Mouse (Mus musculus) intestine, embryonic 16.5 days (tissue): ENCODE results near the gene Hrh1. TPM values are rescaled to one million over a fixed set of nuclear protein-coding genes. Genes with fewer than 3 reads are reported as not detected.

ENCODE experiments used
- ATAC-seq: fragments of 200-750 bp; cut with Nextera tagmentation; 2 replicates; pipeline ENCODE4 v1.8.0; 2017; ENCODE audit warnings: moderate TSS enrichment, moderate library complexity
- H3K27ac ChIP-seq: fragments of 300-500 bp; sonication (generic); 2 replicates; pipeline ENCODE4 v1.5.1; 2014; ENCODE audit warnings: mild to moderate bottlenecking, low read length
- H3K27me3 ChIP-seq: fragments of 300-500 bp; sonication (generic); replicated peaks from 2 replicates; pipeline ENCODE4 v1.6.1; 2014; ENCODE audit warnings: low read length, control low read depth, mixed read lengths; ENCODE audit not compliant: control insufficient read depth, insufficient read depth
- H3K36me3 ChIP-seq: fragments of 300-500 bp; sonication (generic); 2 replicates; pipeline ENCODE4 v1.6.1; 2014; ENCODE audit warnings: low read length, control low read depth; ENCODE audit not compliant: control insufficient read depth, insufficient read depth
- H3K4me1 ChIP-seq: fragments of 300-500 bp; sonication (generic); 2 replicates; pipeline ENCODE4 v1.6.1; 2014; ENCODE audit warnings: low read length, control low read depth, mixed read lengths; ENCODE audit not compliant: control insufficient read depth, insufficient read depth
- H3K4me2 ChIP-seq: fragments of 300-500 bp; sonication (generic); 2 replicates; pipeline ENCODE4 v1.6.1; 2014; ENCODE audit warnings: low read depth, low read length, control low read depth
- H3K4me3 ChIP-seq: fragments of 300-500 bp; sonication (generic); 2 replicates; pipeline ENCODE4 v1.5.1; 2014; ENCODE audit warnings: mild to moderate bottlenecking, low read length
- H3K9ac ChIP-seq: fragments of 300-500 bp; sonication (generic); 2 replicates; pipeline ENCODE4 v1.6.1; 2014; ENCODE audit warnings: low read depth, low read length
- H3K9me3 ChIP-seq: fragments of 300-500 bp; sonication (generic); 2 replicates; pipeline ENCODE4 v1.6.1; 2016; ENCODE audit warnings: low read length, control low read depth; ENCODE audit not compliant: control insufficient read depth
- WGBS: fragments of 180-500 bp; shearing (Covaris S2); extraction: QIAGEN DNeasy Blood & Tissue Kit; methylation state at CpG from one replicate; pipeline ENCODE4 v1.1.7; 2014; 5-methylcytosine and 5-hydroxymethylcytosine counted together
- polyA plus RNA-seq: library from polyadenylated mRNA; unstranded; fragments of >200 nt; fragmentation: Nextera tagmentation; extraction: Ambion mirVana; gene quantifications from 2 replicates; pipeline ENCODE4 v1.2.1, GENCODE M21; 2015

Gene Hrh1
- polyA plus RNA-seq, 1 experiment from 2014 or later: 1.1 TPM

DNA sequence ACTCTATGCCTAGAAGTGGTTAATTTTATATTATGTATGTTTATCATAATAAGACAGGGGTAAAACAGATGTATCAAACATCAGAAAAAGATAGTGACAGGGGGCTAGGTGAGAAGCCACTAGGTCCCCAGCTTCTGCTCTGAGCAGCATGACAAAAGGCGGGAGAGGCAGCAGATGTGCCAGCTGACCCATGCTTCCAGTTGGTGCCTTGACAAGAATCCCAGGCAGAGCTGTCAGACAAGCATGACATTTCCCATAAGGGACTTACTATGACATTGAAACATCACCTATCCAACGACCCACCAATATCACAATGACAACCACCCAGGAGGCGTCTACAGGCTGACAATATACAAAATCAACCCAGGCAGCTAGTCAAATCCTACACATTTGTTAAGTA, 16.9 kb upstream of the Hrh1 start:
- Histone ChIP-seq H3K27me3 (no peaks in the 10 kb centered on the region), H3K4me1 (no peaks in the 10 kb centered on the region), H3K9me3 (no peaks in the 10 kb centered on the region), H3K9ac (no peak overlapping the region), H3K4me3 (no peak overlapping the region), H3K27ac (no peak overlapping the region), H3K36me3 (no peaks in the 10 kb centered on the region), H3K4me2 (no peak overlapping the region)
- 67% methylated on average over 3 of the region's 3 CpGs for WGBS
- ATAC-seq: no peak

DNA sequence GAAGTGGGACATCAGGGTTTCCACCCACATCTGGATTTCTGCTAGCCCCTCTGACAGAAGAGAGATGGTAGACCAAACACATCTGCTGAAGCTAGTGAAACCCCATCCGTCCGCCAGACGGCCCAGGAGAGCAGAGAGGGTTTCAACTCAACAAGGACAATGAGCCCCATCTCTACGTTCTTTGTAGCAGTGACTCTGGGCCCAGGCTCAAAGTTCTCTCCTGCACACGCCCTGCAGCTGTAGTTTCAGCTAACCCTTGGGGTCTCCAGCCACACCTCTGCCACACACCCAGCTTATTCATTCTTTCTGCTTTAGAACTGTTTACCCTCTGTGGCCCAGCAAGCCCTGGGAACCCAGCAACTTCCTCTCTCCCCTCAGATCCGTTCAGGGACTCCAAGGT, 10.4 kb upstream of the Hrh1 start:
- H3K9me3 ChIP-seq: no peaks in the 10 kb centered on the region
- no peaks in the 10 kb centered on the region for H3K36me3 ChIP-seq
- no peak overlapping the region for H3K4me3 ChIP-seq
- H3K4me2 ChIP-seq: 0 out of 2 replicates have a peak overlapping the region, but pooled peaks have one; percentile 0
- 45% methylated on average over 6 of the region's 6 CpGs for WGBS
- H3K4me1 ChIP-seq: peaks cover 7% of the 10 kb centered on the region; the same call in 1 of the 2 replicates
- H3K9ac ChIP-seq: no peak overlapping the region
- ATAC-seq: peak; percentile 84
- no peaks in the 10 kb centered on the region for H3K27me3 ChIP-seq
- H3K27ac ChIP-seq: peak overlapping the region; percentile 72

DNA sequence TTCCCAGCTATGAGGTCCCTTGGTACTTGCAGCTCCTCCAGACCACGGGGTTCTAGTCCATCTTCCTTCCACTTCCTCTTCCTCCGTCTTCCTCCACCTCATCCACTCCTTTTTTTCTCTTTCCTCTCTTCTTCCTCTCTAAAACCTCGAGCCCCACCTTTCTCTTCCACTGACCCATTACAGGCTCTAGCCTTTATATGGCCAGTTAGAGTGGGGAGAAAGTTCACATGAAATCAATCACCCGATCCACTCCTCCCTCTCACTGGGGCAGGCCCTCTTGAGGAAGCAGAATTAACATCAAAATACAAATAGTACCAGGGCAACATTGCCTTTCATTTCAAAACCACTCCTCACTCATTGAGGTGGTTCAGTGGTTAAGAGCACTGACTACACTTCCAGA, 9.9 kb upstream of the Hrh1 start:
- ATAC-seq: peak; percentile 67
- no peak overlapping the region for H3K9ac ChIP-seq
- H3K27me3 ChIP-seq: no peaks in the 10 kb centered on the region
- H3K4me3 ChIP-seq: no peak overlapping the region
- H3K4me2 ChIP-seq: no peak overlapping the region
- no peaks in the 10 kb centered on the region for H3K9me3 ChIP-seq
- WGBS: 58% methylated on average over 4 of the region's 4 CpGs
- H3K36me3 ChIP-seq: no peaks in the 10 kb centered on the region
- H3K27ac ChIP-seq: peak overlapping the region; percentile 72
- H3K4me1 ChIP-seq: peaks cover 7% of the 10 kb centered on the region; the same call in 1 of the 2 replicates

DNA sequence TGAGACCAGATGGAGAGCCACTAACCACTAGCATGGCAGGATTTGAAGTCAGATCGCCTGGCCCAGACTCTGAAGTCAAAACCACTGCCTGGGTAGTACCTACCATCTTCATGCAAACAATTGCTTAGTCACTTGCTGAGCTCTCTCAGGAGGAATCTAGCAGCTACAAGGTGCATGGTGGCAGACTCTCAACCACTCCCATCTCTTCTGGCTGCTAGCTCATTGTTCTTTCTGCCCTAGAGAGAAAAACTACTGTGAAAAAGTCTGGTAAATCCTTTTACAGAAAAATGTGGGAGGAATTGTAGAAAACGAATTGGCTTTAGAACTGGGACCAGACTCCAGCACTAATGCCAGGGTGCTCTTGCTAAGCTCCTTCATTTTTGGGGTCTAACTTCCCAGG, 7.6 kb upstream of the Hrh1 start:
- no peak overlapping the region for H3K4me2 ChIP-seq
- H3K27me3 ChIP-seq: no peaks in the 10 kb centered on the region
- H3K9ac ChIP-seq: no peak overlapping the region
- H3K27ac ChIP-seq: no peak overlapping the region
- H3K9me3 ChIP-seq: no peaks in the 10 kb centered on the region
- peaks cover 7% of the 10 kb centered on the region; the same call in 1 of the 2 replicates for H3K4me1 ChIP-seq
- ATAC-seq: no peak
- no peaks in the 10 kb centered on the region for H3K36me3 ChIP-seq
- H3K4me3 ChIP-seq: no peak overlapping the region
- WGBS: 79% methylated on average over 2 of the region's 2 CpGs

DNA sequence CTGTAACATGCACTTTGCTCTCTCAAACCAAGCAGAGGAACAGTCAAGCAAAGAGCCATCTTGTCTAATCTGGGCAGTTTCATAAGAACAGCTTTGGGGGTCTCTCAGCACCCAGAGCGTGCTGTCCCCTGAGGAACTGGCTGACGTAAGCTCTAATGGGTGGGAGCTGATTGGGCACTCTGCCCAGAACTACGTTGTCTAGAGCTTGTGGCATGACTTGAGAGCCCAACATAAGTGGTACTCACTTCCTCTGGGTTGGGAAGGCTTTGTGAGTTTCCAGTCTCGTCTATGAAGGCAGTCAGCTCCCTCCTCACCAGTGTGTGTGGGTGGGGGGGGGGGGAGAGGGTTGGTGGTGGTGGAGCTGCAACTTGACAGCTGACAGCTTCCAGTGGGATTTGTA, 2.8 kb upstream of the Hrh1 start:
- Histone ChIP-seq H3K27me3 (peaks cover 10% of the 10 kb centered on the region; the same call in 1 of the 2 replicates), H3K4me2 (no peak overlapping the region), H3K9me3 (no peaks in the 10 kb centered on the region), H3K36me3 (no peaks in the 10 kb centered on the region), H3K27ac (no peak overlapping the region), H3K4me1 (peaks cover 2% of the 10 kb centered on the region; the same call in 1 of the 2 replicates), H3K4me3 (no peak overlapping the region), H3K9ac (no peak overlapping the region)
- no peak for ATAC-seq
- 67% methylated on average over 4 of the region's 4 CpGs for WGBS

DNA sequence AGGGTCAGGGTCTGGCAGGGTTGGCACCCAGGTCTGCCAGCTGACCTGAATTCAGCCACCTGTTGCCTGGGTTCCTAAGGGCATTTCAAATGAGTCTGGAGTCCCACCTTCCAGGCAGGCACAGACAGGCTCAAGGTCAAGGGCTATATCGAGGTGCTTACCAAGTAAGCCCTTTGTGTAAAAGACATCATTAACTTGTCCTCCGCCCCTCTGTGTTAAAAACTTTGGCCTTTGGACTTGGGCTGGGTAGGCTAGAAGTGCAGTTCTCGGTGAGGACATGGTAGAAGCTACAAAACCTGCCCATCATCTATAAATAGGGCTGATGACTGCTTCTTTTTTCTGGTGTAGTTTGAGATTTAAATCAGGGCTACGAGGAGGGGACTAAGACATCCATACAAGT, 1.1 kb upstream of the Hrh1 start:
- H3K4me3 ChIP-seq: peak overlapping the region; percentile 59; the same call in 1 of the 2 replicates
- peak; percentile 79 for ATAC-seq
- H3K27me3 ChIP-seq: peaks cover 10% of the 10 kb centered on the region; the same call in 1 of the 2 replicates
- peak overlapping the region; percentile 92 for H3K4me2 ChIP-seq
- no peaks in the 10 kb centered on the region for H3K9me3 ChIP-seq
- WGBS: 42% methylated on average over 4 of the region's 4 CpGs
- H3K9ac ChIP-seq: no peak overlapping the region
- no peaks in the 10 kb centered on the region for H3K36me3 ChIP-seq
- peaks cover 2% of the 10 kb centered on the region; the same call in 1 of the 2 replicates for H3K4me1 ChIP-seq
- H3K27ac ChIP-seq: peak overlapping the region; percentile 69

DNA sequence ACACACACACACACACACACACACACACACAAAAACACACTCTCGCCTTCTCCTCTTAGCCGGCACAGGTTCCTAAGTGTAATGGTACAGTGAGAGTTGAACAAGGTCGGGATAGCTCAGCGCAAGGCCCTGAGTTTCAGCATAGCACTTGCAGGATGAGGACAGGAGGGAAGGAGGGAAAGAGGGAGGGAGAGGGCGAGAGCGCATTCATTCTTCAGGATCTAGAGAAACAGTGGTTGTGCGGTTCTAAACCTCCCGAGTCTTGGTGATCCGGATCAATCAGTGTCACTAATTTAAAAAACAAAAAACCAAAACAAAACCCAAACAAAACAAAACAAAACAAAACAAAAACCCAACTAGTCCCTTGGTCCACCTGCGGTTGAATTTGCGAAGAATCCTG, 456 bp upstream of the Hrh1 start:
- peak; percentile 35 for ATAC-seq

DNA sequence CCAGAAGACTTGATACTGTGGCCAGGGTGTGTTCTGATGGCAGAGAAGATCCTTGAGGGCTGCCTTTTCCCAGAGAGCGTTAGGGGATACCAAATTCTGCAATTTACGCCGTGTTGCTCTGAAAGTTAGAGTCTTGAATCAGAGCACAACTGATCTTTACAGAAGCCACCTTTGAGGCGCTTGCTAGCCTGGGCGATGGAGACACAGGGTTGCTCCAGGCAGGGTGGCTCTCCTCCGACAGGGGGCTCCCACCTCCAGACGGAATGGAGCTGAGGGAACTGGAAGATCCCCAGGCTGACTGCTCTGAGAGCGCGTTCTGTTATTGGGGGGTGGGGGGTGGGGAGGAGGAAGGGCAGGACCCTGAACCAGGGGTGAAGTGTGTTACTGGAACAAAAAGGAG, 890 bp downstream of the Hrh1 start:
- Histone ChIP-seq H3K27ac (no peak overlapping the region), H3K9me3 (no peaks in the 10 kb centered on the region), H3K4me2 (peak overlapping the region; percentile 92), H3K36me3 (no peaks in the 10 kb centered on the region), H3K4me3 (peak overlapping the region; percentile 59), H3K27me3 (peaks cover 10% of the 10 kb centered on the region; the same call in 1 of the 2 replicates), H3K4me1 (peaks cover 4% of the 10 kb centered on the region; the same call in 1 of the 2 replicates), H3K9ac (no peak overlapping the region)
- 9% methylated on average over 9 of the region's 9 CpGs for WGBS
- ATAC-seq: no peak

More for the DNA sequence above, 456 bp upstream of the Hrh1 start:
- peak overlapping the region; percentile 68; the same call in 1 of the 2 replicates for H3K9ac ChIP-seq
- peak overlapping the region; percentile 92 for H3K4me2 ChIP-seq
- peaks cover 10% of the 10 kb centered on the region; the same call in 1 of the 2 replicates for H3K27me3 ChIP-seq
- peaks cover 2% of the 10 kb centered on the region; the same call in 1 of the 2 replicates for H3K4me1 ChIP-seq
- peak overlapping the region; percentile 64; the same call in 1 of the 2 replicates for H3K27ac ChIP-seq
- peak overlapping the region; percentile 59 for H3K4me3 ChIP-seq
- WGBS: 9% methylated on average over 11 of the region's 11 CpGs
- no peaks in the 10 kb centered on the region for H3K36me3 ChIP-seq
- no peaks in the 10 kb centered on the region for H3K9me3 ChIP-seq

DNA sequence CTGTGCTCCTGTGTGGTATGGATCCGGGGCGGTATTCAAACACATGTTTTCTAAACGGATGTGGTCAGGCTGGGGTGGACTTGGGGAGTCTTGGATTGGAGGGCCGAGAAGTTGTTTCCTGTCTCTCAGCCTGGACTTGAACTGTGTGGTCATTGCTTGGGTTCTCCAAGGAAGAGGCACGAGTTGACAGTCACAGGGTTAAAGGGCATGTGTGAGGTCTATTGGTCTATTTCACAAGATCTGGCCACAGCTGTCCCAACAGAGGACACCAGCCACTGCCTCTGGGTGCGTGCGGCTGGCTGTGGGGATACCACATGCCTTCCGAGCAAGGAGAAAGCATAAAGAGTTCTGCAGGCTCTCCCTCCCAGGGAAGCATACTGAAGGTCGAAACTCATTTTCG, 2.7 kb downstream of the Hrh1 start:
- Histone ChIP-seq H3K9ac (no peak overlapping the region), H3K27me3 (peaks cover 10% of the 10 kb centered on the region; the same call in 1 of the 2 replicates), H3K4me2 (no peak overlapping the region), H3K4me3 (no peak overlapping the region), H3K27ac (no peak overlapping the region), H3K4me1 (peaks cover 10% of the 10 kb centered on the region), H3K9me3 (no peaks in the 10 kb centered on the region), H3K36me3 (no peaks in the 10 kb centered on the region)
- WGBS: 77% methylated on average over 10 of the region's 10 CpGs
- ATAC-seq: no peak

DNA sequence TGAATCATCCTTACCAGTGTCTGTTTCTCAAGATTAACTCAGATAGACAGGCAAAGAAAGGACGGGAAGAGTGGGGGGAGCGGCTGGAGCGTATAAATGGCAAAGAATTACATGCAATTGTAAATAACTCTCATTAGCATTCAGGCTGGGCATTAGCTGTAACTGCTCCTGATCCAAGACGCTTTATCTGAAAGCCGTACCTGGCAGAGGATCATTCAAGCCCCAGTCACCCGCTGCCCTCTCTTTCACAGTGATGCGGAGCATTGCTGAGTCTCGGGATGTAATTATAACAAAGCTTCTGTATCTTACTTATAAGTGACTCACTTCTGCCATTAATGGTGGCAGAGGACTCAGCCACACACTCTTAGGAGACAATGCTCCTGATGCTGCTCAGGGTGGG, 3.1 kb downstream of the Hrh1 start:
- WGBS: 82% methylated on average over 8 of the region's 8 CpGs
- no peaks in the 10 kb centered on the region for H3K9me3 ChIP-seq

More for the DNA sequence above, 3.1 kb downstream of the Hrh1 start:
- H3K4me2 ChIP-seq: no peak overlapping the region
- H3K27ac ChIP-seq: no peak overlapping the region
- ATAC-seq: no peak
- peaks cover 10% of the 10 kb centered on the region for H3K4me1 ChIP-seq
- H3K27me3 ChIP-seq: peaks cover 10% of the 10 kb centered on the region; the same call in 1 of the 2 replicates
- no peak overlapping the region for H3K4me3 ChIP-seq
- H3K9ac ChIP-seq: no peak overlapping the region
- H3K36me3 ChIP-seq: no peaks in the 10 kb centered on the region
